Mouse (Mus musculus) macrophage (primary cell): ENCODE measurements around the gene Ciita. TPM values are rescaled to one million over a fixed set of nuclear protein-coding genes. Genes with fewer than 3 reads are reported as not detected.

Experiments
- H3K27ac ChIP-seq: fragments of 350-480 bp; formaldehyde crosslinking; 2 replicates; pipeline ENCODE4 v1.9.0; 2021
- H3K36me3 ChIP-seq: fragments of 350-480 bp; formaldehyde crosslinking; 2 replicates; pipeline ENCODE4 v1.9.0; 2021; ENCODE audit errors: inconsistent target
- H3K4me3 ChIP-seq: fragments of 350-480 bp; formaldehyde crosslinking; 2 replicates; pipeline ENCODE4 v1.9.0; 2021; ENCODE audit errors: inconsistent target
- H3K79me2 ChIP-seq: fragments of 350-480 bp; formaldehyde crosslinking; 2 replicates; pipeline ENCODE4 v1.9.0; 2021; ENCODE audit errors: inconsistent target
- WGBS: methylation state at CpG from one replicate; pipeline ENCODE4 v1.1.7; 2026; ENCODE audit warnings: inconsistent platforms; ENCODE audit not compliant: missing documents; 5-methylcytosine and 5-hydroxymethylcytosine counted together
- polyA plus RNA-seq: library from polyadenylated mRNA; stranded (reverse); fragments of 250-400 nt; gene quantifications from 3 replicates; pipeline ENCODE4 v1.2.4, GENCODE M21; 2018; ENCODE audit warnings: inconsistent platforms

The Ciita gene
- polyA plus RNA-seq, 1 experiment from 2014 or later, result 1.5 TPM

DNA sequence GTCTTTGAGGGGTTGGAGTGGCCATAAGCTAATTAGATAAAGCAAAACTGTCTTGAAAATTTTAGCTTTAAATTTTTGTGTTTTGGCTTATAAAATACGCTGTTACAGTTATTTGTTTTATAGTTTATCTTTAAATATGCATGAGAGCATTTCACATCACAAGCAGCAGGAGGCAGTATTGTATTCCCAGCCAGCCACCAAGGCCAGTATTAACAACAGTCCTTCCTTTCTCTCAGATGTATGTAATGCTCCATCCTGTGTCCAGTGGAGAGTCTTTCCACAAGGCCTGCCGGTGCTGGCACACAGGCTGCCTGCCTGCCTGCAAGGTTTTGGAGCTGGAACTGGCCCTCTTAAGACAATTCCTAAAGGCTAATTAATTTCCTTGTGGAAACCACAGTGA is 92.0 kb downstream of the Ciita start:
- H3K4me3 ChIP-seq, result no peak overlapping the region
- peaks cover 54% of the 10 kb centered on the region for H3K36me3 ChIP-seq
- no peak overlapping the region for H3K27ac ChIP-seq
- 83% methylated on average over 2 of the region's 2 CpGs for WGBS
- H3K79me2 ChIP-seq, result no peaks in the 10 kb centered on the region

DNA sequence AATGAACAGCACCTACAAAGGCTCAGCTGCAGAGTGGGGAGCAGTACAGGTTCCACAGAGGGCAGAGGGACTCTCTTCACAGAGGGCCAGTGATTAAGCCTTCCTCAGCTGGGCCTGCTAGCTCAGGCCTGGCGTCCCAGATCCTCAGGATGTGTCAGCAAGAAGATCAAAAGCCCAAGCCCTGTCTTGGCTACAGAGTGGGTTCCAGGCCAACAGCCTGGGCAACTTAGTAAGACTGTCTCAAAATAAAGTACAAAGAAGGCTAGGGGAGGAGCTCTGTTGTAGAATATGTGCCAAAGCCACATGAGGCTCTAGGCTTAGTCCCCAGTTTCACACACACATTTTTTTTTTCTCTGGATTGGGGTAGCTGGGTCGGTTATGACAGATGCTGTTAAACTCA is 95.1 kb downstream of the Ciita start:
- Histone ChIP-seq H3K27ac (no peak overlapping the region), H3K4me3 (no peak overlapping the region), H3K79me2 (no peaks in the 10 kb centered on the region), H3K36me3 (peaks cover 67% of the 10 kb centered on the region)
- WGBS, result 79% methylated on average over 2 of the region's 2 CpGs

DNA sequence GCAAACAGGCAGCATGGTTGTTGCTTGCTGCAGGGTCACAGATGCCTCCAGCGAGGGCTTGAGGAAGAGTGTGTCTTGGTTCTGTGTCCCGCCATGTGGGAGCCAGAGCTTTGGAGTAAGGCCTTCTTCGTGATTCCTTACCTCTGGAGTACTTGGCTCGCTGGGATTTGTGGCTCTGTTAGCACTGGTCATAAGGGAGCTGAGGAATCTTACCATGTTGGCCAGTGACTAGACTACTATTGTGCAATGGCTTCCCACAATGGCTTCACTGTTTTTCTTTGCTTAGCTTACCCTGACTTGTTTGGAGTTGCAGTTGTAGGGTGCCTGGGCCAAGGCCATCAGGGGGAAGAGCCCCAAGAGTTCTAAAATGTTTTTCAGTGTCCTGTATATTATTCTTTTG is 96.1 kb downstream of the Ciita start:
- Histone ChIP-seq H3K27ac (no peak overlapping the region), H3K79me2 (no peaks in the 10 kb centered on the region), H3K4me3 (no peak overlapping the region), H3K36me3 (peaks cover 75% of the 10 kb centered on the region)
- WGBS, result 93% methylated on average over 4 of the region's 4 CpGs

DNA sequence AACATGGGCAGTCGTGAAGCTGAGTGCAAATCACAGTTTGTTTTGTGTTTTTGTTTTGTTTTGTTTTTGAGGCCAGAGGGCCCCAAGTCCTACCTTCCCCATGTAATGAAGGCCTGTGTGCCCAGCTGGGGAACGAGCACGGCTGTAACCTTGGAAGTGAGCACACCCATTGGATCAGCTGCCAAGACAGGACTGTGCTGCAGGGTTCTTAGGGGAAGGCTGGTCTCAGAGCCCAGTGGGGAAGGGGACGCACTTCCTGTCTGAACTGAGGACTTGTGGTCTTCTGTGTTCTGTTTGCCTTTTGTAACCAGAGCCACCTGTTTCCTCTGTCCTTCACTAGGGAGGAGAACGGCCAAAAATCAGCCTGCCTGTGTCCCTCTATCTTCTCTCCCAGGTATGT is 97.7 kb downstream of the Ciita start:
- no peaks in the 10 kb centered on the region for H3K79me2 ChIP-seq
- no peak overlapping the region for H3K27ac ChIP-seq
- H3K36me3 ChIP-seq, result peaks cover 72% of the 10 kb centered on the region
- 52% methylated on average over 5 of the region's 5 CpGs for WGBS
- H3K4me3 ChIP-seq, result no peak overlapping the region

Other genes starting within 250 kb of the Ciita start
- 1.6 to 6.3 TPM (median 2.4 TPM) in 3 replicates for gene Emp2, start 166.1 kb upstream of the Ciita start, polyA plus RNA-seq
- gene Tekt5, start 84.6 kb upstream of the Ciita start, polyA plus RNA-seq, result not detected in 3 replicates
- 10.3 to 36.7 TPM (median 20.2 TPM) in 3 replicates for gene Nubp1, start 68.1 kb upstream of the Ciita start, polyA plus RNA-seq
- gene Tvp23a, start 32.7 kb upstream of the Ciita start, polyA plus RNA-seq, result not detected in 3 replicates
- 4.4 to 7.5 TPM (median 6.5 TPM) in 3 replicates for gene Dexi, start 63.0 kb downstream of the Ciita start, polyA plus RNA-seq
- 9.0 to 13.9 TPM (median 12.7 TPM) in 3 replicates for gene Clec16a, start 65.3 kb downstream of the Ciita start, polyA plus RNA-seq